Mouse (Mus musculus): ENCODE data around the gene Abcb8.

- TF ChIP-seq CTCF (IDR thresholded peaks at IDR 0.05 in 2 of 3, conservative IDR thresholded peaks at IDR 0.05 in 1 of 3; ENCODE audit: control insufficient read depth in 1 of 3, insufficient read depth in 1 of 3, low read depth in 2 of 3, low read length in 3 of 3, poor library complexity in 1 of 3, severe bottlenecking in 1 of 3): no peak
- TF ChIP-seq GATA1 (IDR thresholded peaks at IDR 0.05; ENCODE audit: low read depth, low read length): no peak
- TF ChIP-seq TAL1 (IDR thresholded peaks at IDR 0.05; ENCODE audit: low read length): no peak
- TF ChIP-seq NRF1 (IDR thresholded peaks at IDR 0.05; ENCODE audit: insufficient read depth, low read depth, low read length, poor library complexity, severe bottlenecking): no peak
- TF ChIP-seq ZMIZ1 (IDR thresholded peaks at IDR 0.05; ENCODE audit: low read depth, low read length): no peak
- no peak for TF ChIP-seq NELFE (IDR thresholded peaks at IDR 0.05; ENCODE audit: low read depth, low read length)
- no peak for TF ChIP-seq TCF12 (IDR thresholded peaks at IDR 0.05; ENCODE audit: low read depth, low read length)
- no peak for TF ChIP-seq SMC3 (IDR thresholded peaks at IDR 0.05; ENCODE audit: low read depth, low read length)
- TF ChIP-seq SIN3A (IDR thresholded peaks at IDR 0.05; ENCODE audit: low read length): no peak
- TF ChIP-seq EP300 (IDR thresholded peaks at IDR 0.05; ENCODE audit: low read depth in 1 of 2, low read length in 2 of 2): no peak
- TF ChIP-seq POLR2A (IDR thresholded peaks at IDR 0.05; ENCODE audit: control insufficient read depth in 1 of 2, insufficient read depth in 1 of 2, low read depth in 1 of 2, low read length in 2 of 2, poor library complexity in 1 of 2): no peak
- TF ChIP-seq USF1 (IDR thresholded peaks at IDR 0.05; ENCODE audit: low read depth, low read length): no peak
- no peak for TF ChIP-seq ZKSCAN1 (IDR thresholded peaks at IDR 0.05; ENCODE audit: low read depth, low read length)
Measured at GRCm38 (mm10) chr5:24399686-24400085, 6.2 kb downstream of the Abcb8 start.
